In the genomic region with DNA sequence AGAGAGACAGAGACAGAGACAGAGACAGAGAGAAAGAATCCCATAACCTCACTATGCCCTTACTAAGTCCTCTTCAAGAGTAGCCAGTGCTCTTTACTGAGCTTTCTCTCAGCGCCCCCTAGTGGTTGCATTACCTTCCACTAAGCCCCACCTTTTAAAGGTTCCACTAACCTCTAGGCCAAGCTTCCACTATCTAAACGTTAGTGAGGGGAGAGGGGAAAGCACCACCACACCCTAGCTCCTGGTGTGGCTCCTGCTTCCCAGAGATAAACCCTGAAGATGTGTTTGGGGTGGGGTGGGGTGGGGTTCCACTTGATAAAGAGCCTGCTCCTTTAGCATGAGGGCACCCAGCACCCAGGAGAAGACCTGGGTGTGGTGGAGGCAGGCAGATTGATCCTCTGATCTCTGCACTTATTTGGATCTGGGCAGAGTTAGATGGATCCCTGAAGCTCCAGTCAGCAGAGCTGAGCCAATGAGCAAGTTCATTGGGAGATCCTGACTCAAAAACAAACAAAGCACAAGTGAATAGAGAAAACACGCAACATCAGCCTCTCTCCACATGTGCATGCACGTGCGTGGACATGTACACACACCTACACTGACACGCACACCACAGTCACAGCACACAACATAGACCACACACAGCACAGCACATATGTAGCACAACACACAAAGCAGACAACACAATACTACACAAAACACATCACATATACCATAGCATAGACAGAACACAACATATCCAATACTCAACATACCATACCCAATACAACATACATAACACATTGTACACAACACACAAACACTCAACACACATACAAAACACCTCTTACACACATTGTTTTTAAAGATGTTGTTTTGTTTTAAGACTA, we compare ENCODE assay signal across 8 mouse cellular contexts. TPM values are rescaled to one million over a fixed set of nuclear protein-coding genes. Genes with fewer than 3 reads are reported as not detected.
DNase-seq lines count a peak whose midpoint lies in the region; ATAC-seq and TF ChIP-seq lines count a peak whose summit lies in the region.

No protein-coding gene starts in this region.

- H3K27ac ChIP-seq in limb, embryonic 14.5 days (replicated peaks; ENCODE audit: low read depth, low read length): no peak overlapping the region

- H3K9me3 ChIP-seq in limb, embryonic 14.5 days (ENCODE audit: control insufficient read depth, low read length): no peaks in the 10 kb centered on the region

- no peaks in the 10 kb centered on the region for H3K27me3 ChIP-seq in limb, embryonic 14.5 days (ENCODE audit: control insufficient read depth, insufficient read depth, low read length)

- H3K9ac ChIP-seq in limb, embryonic 14.5 days (ENCODE audit: low read depth, low read length, severe bottlenecking): no peak overlapping the region

- ATAC-seq in limb, embryonic 14.5 days (ENCODE audit: low FRiP score, low read depth): no peak

- H3K4me3 ChIP-seq in limb, embryonic 14.5 days (replicated peaks; ENCODE audit: low read length): no peak overlapping the region

- H3K36me3 ChIP-seq in limb, embryonic 14.5 days (ENCODE audit: control insufficient read depth, insufficient read depth, low read length): no peaks in the 10 kb centered on the region

- DNase-seq in ovary, postnatal 14 days (ENCODE audit: low spot score): peak; percentile 57
- DNase-seq in ovary, postnatal 10 days (ENCODE audit: low spot score): no peak
- peak; percentile 64 for DNase-seq in adrenal gland, adult 2 months
- DNase-seq in embryo, embryonic 10 days (ENCODE audit: low spot score): peak; percentile 82
- DNase-seq in heart, postnatal 10 days: peak; percentile 64 to 75
- DNase-seq in limb, embryonic 14.5 days (ENCODE audit: low spot score): peak; percentile 77
- DNase-seq in retina, adult 2 months (ENCODE audit: low read depth, low spot score): peak; percentile 65
- peak; percentile 66 for DNase-seq in yolk sac, embryonic 10.5 days (ENCODE audit: low spot score)

- H3K4me2 ChIP-seq in limb, embryonic 14.5 days (replicated peaks; ENCODE audit: low read depth, low read length, severe bottlenecking): no peak overlapping the region

- 64% methylated on average over 6 of the region's 6 CpGs for WGBS in limb, embryonic 14.5 days

- intact Hi-C loops in heart, postnatal 10 days (cut with DNase I): loop anchor here (5.0 kb wide), 1 partner anchor 45 kb away; no protein-coding TSS in a partner anchor

- H3K4me1 ChIP-seq in limb, embryonic 14.5 days (ENCODE audit: control insufficient read depth, insufficient read depth, low read length): no peaks in the 10 kb centered on the region

- no peak for TF ChIP-seq POLR2A in limb, embryonic 14.5 days (IDR thresholded peaks at IDR 0.05; ENCODE audit: borderline replicate concordance, extremely low read depth, insufficient read depth, insufficient read length)

RNA-seq across cellular contexts. Expression of a gene that starts 11.2 kb away (rescaled TPM):
- total RNA-seq in adrenal gland, adult 2 months (2021): 1 to 10 TPM in 1 of 2 experiments, under 1 TPM in 1; 0.49 to 1.0 TPM
- 1.1 and 2.9 TPM in 2 replicates for polyA plus RNA-seq in adrenal gland, adult 2 months (2012; rRNA removed)
- 1 to 10 TPM in 1 of 2 experiments, under 1 TPM in 1; 0.50 to 1.2 TPM for total RNA-seq in heart, postnatal 10 days (2021)
- polyA plus RNA-seq in limb, embryonic 14.5 days (2012; rRNA removed): 6.9 and 8.8 TPM in 2 replicates
- polyA plus RNA-seq in limb, embryonic 14.5 days (2014; fragmentation: Nextera tagmentation; extraction: Ambion mirVana): 4.8 and 6.5 TPM in 2 replicates

RNA-seq across cellular contexts. Expression of a gene that starts 57.5 kb away (rescaled TPM):
- total RNA-seq in adrenal gland, adult 2 months (2021): 100 to 1,000 TPM in 1 of 2 experiments, 10 to 100 TPM in 1; 78.4 to 293 TPM
- polyA plus RNA-seq in adrenal gland, adult 2 months (2012; rRNA removed): 108 and 110 TPM in 2 replicates
- 10 to 100 TPM; 22.2 to 25.4 TPM for total RNA-seq in heart, postnatal 10 days (2021)
- polyA plus RNA-seq in limb, embryonic 14.5 days (2012; rRNA removed): 5.5 and 6.7 TPM in 2 replicates
- polyA plus RNA-seq in limb, embryonic 14.5 days (2014; fragmentation: Nextera tagmentation; extraction: Ambion mirVana): 3.2 and 4.5 TPM in 2 replicates
